17 mouse cellular contexts compared by ENCODE assay signal in the genomic region with DNA sequence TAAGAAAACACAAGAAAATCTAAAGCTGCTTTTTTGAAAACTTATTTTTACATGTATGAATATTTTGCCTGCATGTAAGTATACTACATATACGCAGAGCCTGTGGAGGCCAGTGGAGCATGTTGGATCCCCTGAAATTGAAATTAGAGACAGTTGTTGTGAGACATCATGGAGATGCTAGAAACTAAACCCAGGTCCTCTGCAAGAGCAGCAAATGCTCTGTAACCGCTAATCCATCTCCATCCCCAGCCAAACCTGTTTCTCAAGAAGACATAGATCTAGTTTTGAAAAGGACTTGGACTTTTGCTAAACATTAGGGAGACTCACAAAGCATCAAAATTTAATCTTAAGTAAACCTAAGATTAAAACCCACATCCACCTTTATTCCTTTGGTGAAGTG. TPM values are rescaled to one million over a fixed set of nuclear protein-coding genes. Genes with fewer than 3 reads are reported as not detected.
DNase-seq lines count a peak whose midpoint lies in the region; ATAC-seq and TF ChIP-seq lines count a peak whose summit lies in the region.
"Had no signal": no experiment of that assay in that cellular context is flagged by ENCODE, and none has a peak within 500 bp of the region (broad histone marks: within the 10 kb centered on the region; RNA-seq: fewer than 3 reads in every experiment).

No protein-coding gene starts in this region.

- H3K27ac ChIP-seq in heart, embryonic 10.5 days = peak overlapping the region; percentile 29
- H3K27ac ChIP-seq in stomach, embryonic 14.5 days (ENCODE audit: low read length) = peak overlapping the region; percentile 62; the same call in 1 of the 2 replicates
- H3K27ac ChIP-seq in stomach, postnatal 0 days (replicated peaks) = no peak overlapping the region
- peak overlapping the region; percentile 24; the same call in 1 of the 2 replicates for H3K27ac ChIP-seq in forebrain, embryonic 16.5 days (ENCODE audit: low read length)
- H3K27ac ChIP-seq: hindbrain, embryonic 12.5 days had no signal

- H3K9me3 ChIP-seq in heart, embryonic 10.5 days = no peaks in the 10 kb centered on the region
- H3K9me3 ChIP-seq in stomach, embryonic 14.5 days (ENCODE audit: control insufficient read depth, low read depth, low read length) = no peaks in the 10 kb centered on the region
- no peaks in the 10 kb centered on the region for H3K9me3 ChIP-seq in stomach, postnatal 0 days (ENCODE audit: control insufficient read depth, low read length)
- no peaks in the 10 kb centered on the region for H3K9me3 ChIP-seq in forebrain, embryonic 16.5 days (ENCODE audit: control insufficient read depth, low read length)
- H3K9me3 ChIP-seq: hindbrain, embryonic 12.5 days; lung, embryonic 15.5 days had no signal

- no peak overlapping the region for H3K9ac ChIP-seq in stomach, embryonic 14.5 days (replicated peaks; ENCODE audit: low read depth, low read length)
- H3K9ac ChIP-seq in stomach, postnatal 0 days (ENCODE audit: low read length) = no peak overlapping the region
- no peak overlapping the region for H3K9ac ChIP-seq in forebrain, embryonic 16.5 days (replicated peaks; ENCODE audit: low read depth, low read length)
- H3K9ac ChIP-seq: hindbrain, embryonic 12.5 days; lung, embryonic 15.5 days had no signal

- no peaks in the 10 kb centered on the region for H3K27me3 ChIP-seq in heart, embryonic 10.5 days (ENCODE audit: insufficient read depth, poor library complexity, severe bottlenecking)
- H3K27me3 ChIP-seq in stomach, embryonic 14.5 days (ENCODE audit: control insufficient read depth, insufficient read depth, low read length) = no peaks in the 10 kb centered on the region
- H3K27me3 ChIP-seq in stomach, postnatal 0 days (ENCODE audit: control insufficient read depth, insufficient read depth, low read length) = no peaks in the 10 kb centered on the region
- no peaks in the 10 kb centered on the region for H3K27me3 ChIP-seq in forebrain, embryonic 16.5 days (replicated peaks; ENCODE audit: control insufficient read depth, insufficient read depth, low read length)
- H3K27me3 ChIP-seq: hindbrain, embryonic 12.5 days; lung, embryonic 15.5 days; Patski had no signal

- 89% methylated on average over 2 of the region's 2 CpGs for WGBS in heart, embryonic 10.5 days
- WGBS in stomach, embryonic 14.5 days = 64% methylated on average over 2 of the region's 2 CpGs
- 66% methylated on average over 2 of the region's 2 CpGs for WGBS in stomach, postnatal 0 days
- 19% methylated on average over 2 of the region's 2 CpGs for WGBS in forebrain, embryonic 16.5 days

- no peak for ATAC-seq in stomach, embryonic 14.5 days (ENCODE audit: insufficient number of reproducible peaks, insufficient read depth, low FRiP score, low read depth)
- ATAC-seq in stomach, postnatal 0 days (ENCODE audit: low FRiP score, low TSS enrichment) = no peak
- ATAC-seq in forebrain, embryonic 16.5 days = no peak
- ATAC-seq: Patski had no signal

- intact Hi-C loops in heart, postnatal 36 days (cut with DNase I) = no loop called here

- no peak for TF ChIP-seq CTCF in stomach, postnatal 0 days (IDR thresholded peaks at IDR 0.05; ENCODE audit: low read depth)

- no peak overlapping the region for H3K4me2 ChIP-seq in stomach, embryonic 14.5 days (replicated peaks; ENCODE audit: low read depth, low read length)
- H3K4me2 ChIP-seq in stomach, postnatal 0 days (replicated peaks; ENCODE audit: low read depth) = no peak overlapping the region
- H3K4me2 ChIP-seq in forebrain, embryonic 16.5 days (ENCODE audit: low read length) = no peak overlapping the region
- H3K4me2 ChIP-seq: hindbrain, embryonic 12.5 days; lung, embryonic 15.5 days had no signal

- no peak for DNase-seq in heart, embryonic 10.5 days (ENCODE audit: low spot score)
- DNase-seq in heart, postnatal 36 days = no peak
- no peak for DNase-seq in stomach, postnatal 0 days (ENCODE audit: low spot score)
- no peak for DNase-seq in cerebellum, postnatal 4 days (ENCODE audit: low spot score in 2 of 2)
- DNase-seq in spleen, adult 18-20 months = no peak
- DNase-seq in frontal cortex, postnatal 10 days (ENCODE audit: low spot score in 2 of 2) = no peak
- DNase-seq: adrenal gland, postnatal 36 days; B cell, adult 2 months; cerebellum, adult 9-10 months; kidney, adult 11 months; kidney, postnatal 4 days; layer of hippocampus, postnatal 36 days had no signal

- H3K36me3 ChIP-seq in heart, embryonic 10.5 days = no peaks in the 10 kb centered on the region
- no peaks in the 10 kb centered on the region for H3K36me3 ChIP-seq in stomach, embryonic 14.5 days (ENCODE audit: control insufficient read depth, insufficient read depth, low read length)
- no peaks in the 10 kb centered on the region for H3K36me3 ChIP-seq in stomach, postnatal 0 days (ENCODE audit: control insufficient read depth, insufficient read depth, low read length)
- no peaks in the 10 kb centered on the region for H3K36me3 ChIP-seq in forebrain, embryonic 16.5 days (ENCODE audit: control insufficient read depth, insufficient read depth)
- H3K36me3 ChIP-seq: hindbrain, embryonic 12.5 days; lung, embryonic 15.5 days had no signal

- no peak overlapping the region for H3K4me3 ChIP-seq in heart, embryonic 10.5 days
- no peak overlapping the region for H3K4me3 ChIP-seq in stomach, embryonic 14.5 days (ENCODE audit: low read depth, low read length)
- no peak overlapping the region for H3K4me3 ChIP-seq in stomach, postnatal 0 days (ENCODE audit: low read depth, low read length)
- no peak overlapping the region for H3K4me3 ChIP-seq in forebrain, embryonic 16.5 days (replicated peaks; ENCODE audit: low read length)
- H3K4me3 ChIP-seq: hindbrain, embryonic 12.5 days; lung, embryonic 15.5 days had no signal

- peaks cover 22% of the 10 kb centered on the region for H3K4me1 ChIP-seq in heart, embryonic 10.5 days
- peaks cover 18% of the 10 kb centered on the region; the same call in 1 of the 2 replicates for H3K4me1 ChIP-seq in stomach, embryonic 14.5 days (ENCODE audit: control insufficient read depth, insufficient read depth, low read length)
- H3K4me1 ChIP-seq in stomach, postnatal 0 days (replicated peaks; ENCODE audit: control insufficient read depth, insufficient read depth) = no peaks in the 10 kb centered on the region
- H3K4me1 ChIP-seq in forebrain, embryonic 16.5 days (replicated peaks; ENCODE audit: control insufficient read depth, insufficient read depth, low read length) = peaks cover 8% of the 10 kb centered on the region

- TF ChIP-seq EP300 in stomach, postnatal 0 days (optimal IDR thresholded peaks at IDR 0.05) = no peak

RNA-seq across cellular contexts. Expression of a gene that starts 49.3 kb away (rescaled TPM):
- 37.8 and 47.0 TPM in 2 replicates for polyA plus RNA-seq in heart, embryonic 10.5 days (2016; fragmentation: Nextera tagmentation; extraction: Ambion mirVana)
- 10 to 100 TPM; 10.8 to 12.7 TPM for total RNA-seq in heart, postnatal 36 days (2021)
- 63.4 and 73.9 TPM in 2 replicates for polyA plus RNA-seq in stomach, embryonic 14.5 days (2014; fragmentation: Nextera tagmentation; extraction: Ambion mirVana)
- 18.9 and 19.0 TPM in 2 replicates for polyA plus RNA-seq in stomach, postnatal 0 days (2015; fragmentation: Nextera tagmentation; extraction: Ambion mirVana)
- polyA plus RNA-seq in forebrain, embryonic 16.5 days (2015; fragmentation: Nextera tagmentation; extraction: Ambion mirVana) = 11.5 and 17.3 TPM in 2 replicates
